Mouse (Mus musculus): ENCODE measurements around the gene Kcnip4.

Kcnip4 gene

DNA sequence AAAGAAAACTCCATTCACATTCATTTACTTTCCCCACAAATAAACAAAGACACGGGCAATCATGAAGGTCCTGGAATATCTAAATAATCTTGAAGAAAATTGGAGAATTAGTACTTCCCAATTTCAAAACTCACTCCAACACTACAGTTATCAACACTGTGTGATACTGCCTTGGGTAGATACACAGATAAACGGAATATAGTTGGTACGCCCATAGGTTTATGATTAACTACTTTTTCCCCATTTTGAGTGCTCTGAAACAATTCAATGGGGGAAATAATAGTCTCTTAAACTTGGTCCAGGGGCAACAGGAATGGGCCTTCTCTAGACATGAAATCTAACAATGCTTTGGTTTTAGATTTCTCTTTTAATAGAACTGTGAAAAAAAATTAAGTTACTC, 978.9 kb downstream of the Kcnip4 start:
- DNase-seq, result no peak

DNA sequence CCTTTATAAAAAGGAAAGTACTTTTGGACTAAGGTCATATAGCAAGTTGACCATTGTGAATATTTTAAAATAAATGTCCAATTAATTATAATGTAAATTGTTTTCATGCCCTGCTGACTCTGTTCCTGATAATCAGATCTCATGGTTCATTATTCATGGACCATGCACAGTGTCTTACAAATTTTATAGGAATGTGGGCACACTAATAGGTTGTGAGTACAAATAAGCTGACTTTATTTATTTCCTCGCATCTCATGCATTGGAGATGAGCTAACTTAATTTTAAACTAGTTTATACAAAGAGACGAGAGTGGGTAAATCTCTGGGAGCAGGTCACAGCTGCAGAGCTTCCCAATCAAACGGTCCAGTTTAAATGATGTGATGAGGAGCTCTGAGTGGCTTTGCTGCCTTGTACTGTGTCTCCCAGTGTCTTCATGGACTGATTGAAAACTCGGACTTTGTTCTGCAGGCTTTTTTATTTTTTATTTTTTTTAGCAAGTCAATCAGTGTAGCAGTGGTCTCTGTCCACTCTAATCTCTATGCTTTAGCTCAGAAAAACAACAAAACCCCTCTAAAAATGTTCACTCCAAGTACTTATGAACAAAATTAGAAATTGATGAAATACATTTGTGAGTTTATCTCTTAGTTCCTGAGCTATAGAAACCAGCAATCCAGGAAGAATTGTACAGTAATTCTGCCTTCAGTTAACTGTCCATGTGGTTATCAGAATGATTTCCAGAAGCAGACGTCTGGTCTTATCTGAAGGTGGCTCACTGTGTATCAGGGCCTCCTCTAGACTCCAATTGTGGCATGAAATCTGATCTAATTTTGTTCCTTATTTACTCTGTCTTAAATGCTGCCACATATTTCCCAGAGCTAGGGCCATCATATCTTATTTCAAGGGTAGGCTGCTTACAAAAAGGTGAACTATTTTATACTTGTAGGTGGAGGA, 979.6 kb downstream of the Kcnip4 start:
- no peak for DNase-seq

DNA sequence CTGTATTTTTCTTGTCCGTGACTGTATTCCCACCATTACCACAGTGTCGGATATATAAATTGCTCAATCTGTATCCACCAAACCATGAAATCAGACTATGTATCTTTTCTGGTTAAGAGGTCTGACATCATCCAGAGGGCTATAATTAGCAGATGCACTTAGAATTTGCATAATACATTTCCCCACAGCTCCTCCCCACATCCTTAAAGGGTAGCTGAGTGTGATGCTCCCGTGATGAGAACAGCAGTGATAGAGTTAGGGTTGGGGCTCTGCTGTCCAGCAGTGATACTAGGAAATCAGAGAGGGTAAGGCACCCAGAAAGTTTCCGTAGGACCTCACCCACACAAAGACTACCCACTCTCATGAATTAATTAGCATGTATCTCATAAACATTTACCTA, 1006.7 kb downstream of the Kcnip4 start:
- DNase-seq, result no peak

DNA sequence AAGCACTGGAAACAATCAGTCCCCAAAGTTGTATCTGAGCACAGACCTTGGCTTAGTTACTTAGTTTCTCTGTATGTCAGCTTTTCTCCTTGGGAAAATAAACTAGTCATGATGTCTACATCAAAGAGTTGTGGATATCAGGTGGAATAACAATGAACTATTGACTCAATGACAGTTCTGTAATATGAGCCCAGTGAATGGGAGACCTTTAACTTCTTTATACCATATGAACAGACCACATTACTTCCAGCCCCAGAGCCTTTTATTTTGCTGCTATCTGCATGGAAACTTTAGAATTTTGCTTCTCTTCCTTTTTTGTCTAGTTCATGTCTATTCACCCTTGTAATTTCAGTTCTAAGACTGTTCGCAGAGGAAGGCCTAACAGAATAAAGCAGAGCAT, 1011.4 kb downstream of the Kcnip4 start:
- no peak for DNase-seq

DNA sequence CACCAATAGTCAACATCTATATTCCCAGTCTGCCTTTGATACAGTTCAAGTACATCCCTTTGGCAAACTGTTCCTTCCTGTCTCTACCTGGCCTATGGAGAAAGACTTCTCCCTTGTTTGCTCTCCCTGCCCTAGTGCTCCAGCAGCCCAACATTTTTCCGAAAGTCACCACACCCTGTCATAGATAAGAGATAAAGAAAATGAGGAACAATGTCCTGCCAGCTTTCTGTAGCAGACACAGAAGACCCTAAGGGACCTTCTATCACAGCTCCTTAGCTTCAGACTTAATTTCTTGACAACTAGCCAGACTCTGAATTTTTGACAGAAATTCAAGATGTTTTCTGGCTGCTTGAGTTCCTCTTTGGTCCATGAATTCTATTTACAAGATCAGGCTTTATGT, 1013.4 kb downstream of the Kcnip4 start:
- no peak for DNase-seq

DNA sequence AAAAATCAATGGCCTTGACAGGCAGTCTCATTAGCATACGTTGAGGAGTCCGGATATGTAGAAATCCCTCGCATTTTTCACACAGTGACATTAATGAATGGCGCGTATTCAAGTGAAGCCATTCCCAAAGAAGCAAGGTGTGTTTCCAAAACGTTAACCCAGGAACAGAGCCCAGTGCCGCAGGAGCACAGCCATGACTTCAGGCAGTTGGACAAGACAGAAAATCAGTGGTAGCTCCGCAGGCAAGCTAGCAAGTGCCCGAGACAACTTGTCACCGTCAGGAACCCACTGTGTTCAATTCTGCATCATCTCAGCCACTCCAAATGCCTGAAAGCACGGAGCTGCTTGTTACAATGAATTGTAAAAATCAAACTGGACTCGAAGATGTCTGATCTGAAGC, 1014.5 kb downstream of the Kcnip4 start:
- peak; percentile 22 to 37 for DNase-seq

DNA sequence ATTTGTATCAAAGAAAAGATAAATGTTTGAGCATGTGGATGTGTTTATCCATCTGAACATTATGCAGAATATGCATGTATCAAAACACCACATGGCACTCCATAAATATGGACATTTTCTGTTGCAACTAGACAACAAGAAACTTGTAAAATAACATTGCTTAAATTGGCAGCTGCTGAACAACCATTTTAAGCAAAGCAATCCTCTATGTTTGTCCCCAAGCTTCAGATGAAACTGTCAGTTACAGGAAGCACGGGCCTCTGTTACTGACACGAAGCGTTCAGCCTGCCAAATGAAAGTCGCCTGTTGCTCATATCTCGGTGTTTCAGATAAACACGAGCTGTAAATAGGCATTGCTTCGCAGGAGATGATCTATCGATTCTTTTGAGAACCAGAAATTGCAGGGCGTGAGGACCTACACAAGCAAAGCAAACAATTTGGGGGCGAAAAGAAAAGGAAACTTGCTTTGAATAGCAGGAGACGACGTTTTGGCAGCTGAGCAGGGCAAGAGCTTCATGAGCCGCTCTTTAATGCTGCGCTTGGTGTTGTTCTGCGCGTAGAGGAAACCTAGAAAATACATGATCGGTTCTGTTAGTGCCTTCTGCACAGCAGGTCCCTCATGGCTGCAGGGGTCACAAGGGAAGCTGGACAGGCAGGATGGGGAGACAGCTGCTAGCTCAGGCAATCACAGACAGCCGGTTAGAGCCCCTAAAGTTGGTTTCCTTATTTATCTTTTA, 1015.3 kb downstream of the Kcnip4 start:
- peak in 1 of 2 experiments; percentile 12 for DNase-seq

DNA sequence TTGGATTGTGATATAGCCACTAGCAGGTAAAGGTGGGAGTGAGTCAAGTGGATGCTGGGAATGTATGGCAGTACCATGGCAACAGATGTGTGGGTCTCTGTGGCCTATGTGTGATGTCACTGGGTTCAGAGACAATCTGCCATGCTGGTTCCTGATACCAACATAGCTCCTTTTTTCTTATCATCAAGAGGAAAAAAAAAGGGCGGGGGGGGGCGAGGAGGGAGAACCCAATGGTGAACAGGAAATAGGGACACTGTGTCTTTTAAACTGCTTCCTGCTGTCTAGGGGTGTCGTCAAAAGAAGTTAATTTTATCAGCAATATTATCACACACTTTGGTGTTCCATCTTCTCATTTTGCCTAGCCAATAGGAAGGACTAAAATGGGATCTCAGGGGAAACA, 1021.6 kb downstream of the Kcnip4 start:
- DNase-seq, result no peak

DNA sequence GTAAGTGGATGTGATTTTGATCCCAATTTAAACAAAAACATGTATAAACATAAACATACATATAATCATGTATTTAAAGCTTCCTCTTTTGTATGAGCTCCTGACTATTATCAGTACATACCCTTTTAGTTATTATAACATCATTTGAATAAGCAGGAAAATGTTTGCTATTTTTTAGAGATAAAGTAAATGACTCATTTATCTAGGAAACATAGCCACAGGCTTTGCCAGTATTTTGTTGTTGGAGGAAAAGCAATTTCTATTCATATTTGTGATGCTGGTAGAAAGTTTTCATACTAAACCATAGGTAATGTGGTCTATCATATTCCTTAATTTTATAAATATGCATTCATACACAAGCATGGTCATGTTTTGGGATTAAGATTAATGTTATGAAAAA, 1022.3 kb downstream of the Kcnip4 start:
- DNase-seq, result no peak

DNA sequence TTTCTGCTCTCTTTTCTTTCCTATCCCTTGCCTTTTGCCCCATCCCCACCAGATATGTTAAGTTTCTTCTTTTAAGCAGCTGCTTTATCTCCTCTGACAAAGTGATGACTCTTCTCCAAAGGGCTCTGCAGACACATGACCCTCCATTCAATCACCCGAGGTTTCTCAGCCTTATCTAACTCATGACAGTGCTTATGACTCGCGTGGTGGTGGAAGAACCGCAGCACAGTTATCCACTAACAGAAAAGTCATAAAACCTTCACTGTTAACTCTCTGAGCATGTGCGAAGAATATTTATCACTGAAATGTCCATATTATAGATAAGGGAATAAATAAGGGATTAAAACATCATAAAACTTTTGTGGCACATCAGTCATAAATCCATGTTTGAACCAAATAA, 1024.5 kb downstream of the Kcnip4 start:
- DNase-seq, result no peak

DNA sequence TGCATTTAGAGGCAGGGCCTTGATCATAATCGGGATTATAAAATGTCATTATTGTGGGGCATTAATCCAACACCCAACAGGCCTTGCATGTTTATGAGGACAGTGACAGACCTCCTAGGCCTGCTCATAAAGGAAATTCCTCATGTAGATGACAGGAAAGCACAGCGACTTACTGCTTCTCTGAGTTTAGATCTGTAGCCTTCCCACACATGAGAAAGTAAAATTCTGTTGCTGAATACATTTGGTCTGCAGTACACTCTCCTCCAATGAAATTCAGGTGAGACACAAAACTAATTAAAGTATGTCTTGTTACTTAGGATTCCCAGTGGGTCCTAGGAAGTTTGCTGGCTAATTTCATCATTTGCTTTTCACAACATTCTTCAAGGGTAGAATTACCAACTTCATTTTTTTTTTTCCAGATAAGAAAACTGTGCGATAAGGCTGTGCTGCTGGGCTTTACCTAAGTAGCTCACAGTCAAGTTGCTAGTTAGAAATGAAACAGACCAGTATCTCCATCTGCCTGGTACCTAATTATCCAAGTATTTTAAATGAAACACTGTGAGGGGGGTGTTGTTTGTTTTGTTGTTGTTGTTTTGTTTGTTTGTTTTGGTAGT, 1033.7 kb downstream of the Kcnip4 start:
- DNase-seq, result no peak

DNA sequence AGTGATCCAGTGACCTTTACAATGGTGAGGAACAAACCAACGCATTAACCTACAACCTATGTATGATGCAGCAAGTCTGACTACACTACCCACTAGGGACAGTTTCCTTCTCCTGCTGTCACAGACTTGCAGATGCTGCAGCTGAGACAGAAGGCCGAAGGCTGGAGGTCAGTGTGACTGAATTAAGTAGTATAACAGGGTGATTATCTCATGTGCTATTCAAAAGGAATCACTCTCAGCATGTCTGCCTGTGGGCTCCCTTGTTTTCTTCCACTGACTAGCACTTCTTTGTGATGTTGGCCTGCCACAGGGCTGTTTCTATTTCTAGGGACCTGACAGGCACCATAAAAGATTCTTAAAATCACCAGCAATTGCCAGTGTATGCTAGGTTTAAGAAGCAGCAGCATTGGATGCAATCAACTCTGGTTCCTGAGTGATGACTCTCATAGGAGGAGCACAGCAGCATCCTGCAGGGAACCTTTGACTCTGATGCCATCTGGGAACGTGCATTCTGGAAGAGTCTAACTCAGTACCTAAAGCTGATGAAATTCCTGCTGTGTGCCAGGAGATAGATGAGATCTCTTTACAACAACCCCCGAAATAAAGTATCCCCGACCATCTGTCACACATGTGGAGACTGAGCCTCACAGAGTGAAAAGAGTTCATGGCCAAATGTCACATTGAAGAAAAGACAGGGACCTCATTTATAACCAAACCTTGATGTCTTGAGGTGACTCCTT, 1035.0 kb downstream of the Kcnip4 start:
- DNase-seq, result no peak

DNA sequence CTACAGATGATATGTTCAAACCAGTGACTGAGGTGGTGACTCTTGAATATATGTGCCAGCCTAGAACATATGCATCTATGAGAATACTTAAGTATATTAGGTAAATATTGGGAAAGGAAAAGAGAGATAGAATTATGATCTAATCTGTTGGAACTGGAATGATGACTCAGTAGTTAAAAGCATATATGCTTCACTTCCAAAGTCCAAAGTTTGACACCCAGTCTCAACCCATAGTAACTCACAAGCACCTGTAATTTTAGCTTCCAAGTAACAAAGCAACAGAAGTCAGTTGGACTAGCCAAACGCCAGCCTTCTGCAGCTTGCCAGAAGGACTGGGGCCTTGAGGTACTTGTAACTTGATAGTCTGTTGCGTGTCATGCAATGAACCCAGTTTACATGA, 1041.6 kb downstream of the Kcnip4 start:
- no peak for DNase-seq

DNA sequence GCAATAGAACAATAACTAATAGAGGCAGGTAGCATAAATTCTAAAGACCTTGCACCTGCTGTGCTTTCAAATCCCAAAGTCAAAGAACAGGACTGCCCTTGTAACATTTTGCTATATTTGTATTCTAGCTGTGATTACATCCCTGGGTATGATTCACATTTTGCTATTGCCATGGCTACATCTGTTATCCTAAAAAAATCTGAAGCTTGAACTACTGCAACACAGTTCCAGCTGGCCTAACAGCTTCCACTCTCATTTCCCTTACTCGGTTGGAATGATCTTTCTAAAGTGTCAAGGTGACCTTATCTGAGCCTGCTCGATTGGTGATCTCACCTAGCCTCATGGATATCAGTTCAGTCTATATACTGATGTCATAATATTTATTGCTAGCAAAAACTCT, 1064.5 kb downstream of the Kcnip4 start:
- no peak for DNase-seq

DNA sequence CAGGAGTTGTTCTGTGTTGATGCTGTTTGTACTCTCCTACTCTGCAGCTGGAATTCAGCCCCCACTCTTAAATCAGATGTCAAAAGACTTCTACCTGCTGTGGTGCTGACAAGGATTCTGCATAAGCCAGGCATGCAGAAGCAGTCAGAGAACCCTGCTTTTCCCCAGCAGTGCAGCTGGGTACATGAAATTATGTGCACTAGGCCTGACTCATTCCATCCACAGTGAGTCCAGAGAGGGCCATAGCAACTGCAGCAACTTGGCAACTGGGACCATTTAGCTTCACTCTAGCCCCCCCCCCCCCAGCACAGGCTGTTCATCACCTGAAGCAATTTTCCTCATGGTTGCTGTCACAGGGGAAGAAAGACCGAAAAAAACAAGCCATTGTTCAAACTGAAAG, 1075.8 kb downstream of the Kcnip4 start:
- no peak for DNase-seq

DNA sequence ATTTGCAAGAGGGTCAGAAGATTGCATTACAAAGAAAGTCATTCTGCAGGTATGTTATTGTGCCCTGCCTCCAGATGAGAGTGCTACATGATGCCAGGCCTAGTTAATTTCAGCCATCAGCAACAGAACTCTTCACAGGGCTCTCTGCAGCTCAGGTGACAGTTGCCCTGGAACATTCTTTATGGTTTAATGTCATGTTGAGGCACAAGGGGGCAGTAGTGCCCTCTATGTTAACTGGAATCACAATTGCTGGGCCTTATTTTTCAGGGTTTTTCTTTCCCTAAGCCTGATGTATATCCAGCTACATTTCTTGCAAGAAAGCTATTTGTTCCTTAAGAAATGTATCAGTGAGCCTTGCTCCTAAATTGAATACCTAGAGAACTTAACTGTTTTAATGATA, 1094.2 kb downstream of the Kcnip4 start:
- peak; percentile 68 to 74 for DNase-seq

DNA sequence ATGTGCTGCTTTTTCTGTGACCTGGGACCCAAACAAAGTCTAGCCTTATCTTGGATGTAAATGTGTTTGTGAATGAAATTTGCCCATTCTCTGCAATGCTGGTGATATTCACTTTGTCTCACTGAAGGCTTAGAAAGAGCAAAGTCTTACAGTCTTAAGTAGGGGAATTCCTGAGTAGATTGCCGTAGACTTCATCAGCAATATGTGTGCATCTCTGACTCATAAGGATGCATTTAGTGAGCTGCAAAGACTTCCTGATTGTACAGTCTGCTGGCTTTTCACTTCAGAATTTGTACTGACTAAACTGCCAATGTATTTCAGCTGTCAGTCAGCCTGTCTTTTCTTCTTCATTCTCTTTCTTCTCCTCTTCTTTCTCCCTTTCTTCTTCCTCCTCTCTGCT, 1102.8 kb downstream of the Kcnip4 start:
- no peak for DNase-seq

DNA sequence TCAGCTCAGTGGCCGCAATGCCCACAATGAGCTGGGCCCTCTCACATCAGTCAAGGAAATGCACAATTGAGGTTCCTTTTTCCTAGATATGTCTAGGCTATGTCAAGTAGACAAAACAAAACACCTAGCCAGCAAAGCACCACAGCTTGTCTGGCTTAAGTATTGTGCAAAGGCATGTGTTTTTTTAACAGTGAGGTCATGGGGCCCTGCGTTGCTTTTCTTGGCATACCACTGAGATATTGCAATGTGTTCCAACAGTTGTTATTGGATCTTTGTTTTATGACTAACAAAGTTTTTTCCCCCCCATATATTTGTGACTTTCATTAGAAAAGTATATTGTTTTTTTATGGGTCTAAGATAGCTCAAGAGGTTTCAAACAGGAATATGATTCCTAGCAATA, 1105.0 kb downstream of the Kcnip4 start:
- no peak for DNase-seq

DNA sequence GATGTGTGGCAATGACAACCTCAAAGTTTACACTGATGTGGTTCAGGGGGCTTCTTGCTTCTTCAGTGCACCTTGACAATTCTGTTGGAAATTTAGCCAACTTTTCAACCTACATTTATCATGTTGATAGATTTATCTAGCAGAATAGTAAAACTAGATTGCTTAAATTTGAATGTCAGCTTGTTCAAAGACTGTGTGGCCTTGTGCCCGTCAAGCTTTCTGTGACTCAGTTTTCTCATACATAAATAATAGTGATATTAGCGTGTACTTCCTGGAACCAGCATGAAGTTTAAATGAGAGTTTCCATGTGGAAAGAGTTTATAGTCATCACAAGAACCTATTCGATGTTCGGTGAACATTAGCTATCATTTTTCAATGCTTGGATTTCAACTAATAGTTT, 1112.4 kb downstream of the Kcnip4 start:
- DNase-seq, result no peak

DNA sequence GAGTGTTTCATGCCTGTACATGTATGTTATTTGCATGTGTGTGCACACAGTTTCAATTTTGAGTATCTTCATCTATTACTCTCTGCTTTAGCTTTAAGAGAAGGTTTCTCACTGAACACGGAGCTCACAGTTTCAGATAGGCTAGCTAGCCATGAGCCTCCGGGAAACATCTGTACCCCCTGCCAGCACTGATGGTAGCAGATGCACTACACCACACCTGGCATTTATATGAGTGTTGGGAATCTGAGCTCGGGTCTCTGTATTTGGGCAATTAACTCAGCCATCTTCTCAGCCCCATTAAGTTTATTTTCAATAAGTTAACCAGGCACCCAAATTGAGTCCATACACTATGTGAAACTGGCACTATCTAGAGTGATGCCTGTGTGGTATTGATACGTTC, 1113.2 kb downstream of the Kcnip4 start:
- no peak for DNase-seq

DNA sequence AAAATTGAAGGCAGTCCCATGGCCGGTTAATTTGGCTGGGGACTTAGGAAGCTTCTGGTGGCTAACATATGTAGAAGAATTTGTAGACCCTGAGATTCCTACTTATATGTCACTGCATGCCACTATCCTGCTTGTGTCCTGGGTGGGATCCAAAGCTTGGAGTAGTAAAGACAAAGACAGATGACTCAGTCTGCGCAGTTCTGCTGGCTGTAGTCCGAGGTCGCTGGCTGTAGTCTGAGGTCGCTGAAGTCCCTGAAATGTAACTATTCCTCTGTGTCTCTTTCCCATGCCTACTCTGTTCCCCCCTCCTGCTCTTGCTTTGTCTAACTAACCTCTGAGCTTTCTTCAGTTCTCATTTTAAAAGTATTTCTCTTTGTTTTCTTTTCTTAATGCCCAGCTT, 1114.4 kb downstream of the Kcnip4 start:
- no peak for DNase-seq

DNA sequence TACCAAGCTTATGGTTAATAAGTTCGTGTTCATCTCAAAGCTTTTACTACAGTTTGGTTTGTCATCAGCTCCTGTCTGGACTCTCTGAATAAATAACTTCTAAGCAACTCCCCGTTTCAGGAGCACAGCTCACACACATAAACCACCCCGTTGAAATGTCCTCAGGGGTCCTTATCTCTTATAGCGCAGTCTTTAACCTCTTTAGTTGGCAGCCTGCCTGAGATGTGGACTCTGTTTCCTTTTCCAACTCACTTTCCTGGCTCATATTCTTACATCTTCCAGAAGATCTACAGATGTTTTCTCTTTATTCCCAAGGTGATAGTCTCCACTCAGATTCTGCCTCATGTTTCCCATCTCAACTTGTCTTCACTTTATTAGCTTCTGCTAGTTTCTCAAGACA, 1116.4 kb downstream of the Kcnip4 start:
- DNase-seq, result no peak

DNA sequence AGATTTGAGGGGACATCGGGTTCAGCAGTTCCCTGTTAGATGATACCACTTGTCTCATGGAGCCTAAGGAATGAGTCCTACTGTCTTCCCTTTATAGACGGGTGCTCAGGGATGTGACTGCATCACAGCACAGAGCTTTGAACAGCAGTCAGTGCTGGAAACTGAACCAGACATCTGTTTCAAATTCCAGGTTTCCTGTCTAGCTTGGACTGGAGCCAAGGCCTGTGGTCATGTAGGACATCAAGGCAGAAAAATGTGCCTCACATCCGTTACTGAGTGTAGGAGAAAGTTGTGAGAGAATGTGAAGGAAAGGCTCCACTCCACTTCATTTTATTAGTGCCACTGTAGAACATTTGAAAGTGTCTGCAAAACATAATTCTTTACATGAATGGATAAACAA, 1122.2 kb downstream of the Kcnip4 start:
- DNase-seq, result peak; percentile 21 to 34
